Mouse (Mus musculus) granulocyte monocyte progenitor cell, adult 5-6 weeks (primary cell): ENCODE data around the gene Hmgcr. TPM values are rescaled to one million over a fixed set of nuclear protein-coding genes. Genes with fewer than 3 reads are reported as not detected.
"Not testable (repeated sequence)": the region's sequence is repeated elsewhere in the genome, so short reads cannot be mapped to it uniquely, and the experiment has no call there.

Source experiments
- ATAC-seq: replicated peaks from 2 replicates; pipeline ENCODE4 v1.8.0; 2016; ENCODE audit warnings: mild to moderate bottlenecking, moderate TSS enrichment, inconsistent platforms; ENCODE audit not compliant: poor library complexity, severe bottlenecking
- total RNA-seq, 2 experiments: library from RNA; stranded (forward) in 1 of 2; stranded (reverse) in 1 of 2; fragments of 200-712, 200-1000 nt in 1 of 2; fragments of >200 nt in 1 of 2; fragmentation: Nextera tagmentation in 1 of 2; gene quantifications; 2 replicates each; pipeline ENCODE4 v1.2.3; 2014 to 2017

The Hmgcr gene
- total RNA-seq, 2 experiments from 2014 or later = 36.8 to 50.1 TPM

DNA sequence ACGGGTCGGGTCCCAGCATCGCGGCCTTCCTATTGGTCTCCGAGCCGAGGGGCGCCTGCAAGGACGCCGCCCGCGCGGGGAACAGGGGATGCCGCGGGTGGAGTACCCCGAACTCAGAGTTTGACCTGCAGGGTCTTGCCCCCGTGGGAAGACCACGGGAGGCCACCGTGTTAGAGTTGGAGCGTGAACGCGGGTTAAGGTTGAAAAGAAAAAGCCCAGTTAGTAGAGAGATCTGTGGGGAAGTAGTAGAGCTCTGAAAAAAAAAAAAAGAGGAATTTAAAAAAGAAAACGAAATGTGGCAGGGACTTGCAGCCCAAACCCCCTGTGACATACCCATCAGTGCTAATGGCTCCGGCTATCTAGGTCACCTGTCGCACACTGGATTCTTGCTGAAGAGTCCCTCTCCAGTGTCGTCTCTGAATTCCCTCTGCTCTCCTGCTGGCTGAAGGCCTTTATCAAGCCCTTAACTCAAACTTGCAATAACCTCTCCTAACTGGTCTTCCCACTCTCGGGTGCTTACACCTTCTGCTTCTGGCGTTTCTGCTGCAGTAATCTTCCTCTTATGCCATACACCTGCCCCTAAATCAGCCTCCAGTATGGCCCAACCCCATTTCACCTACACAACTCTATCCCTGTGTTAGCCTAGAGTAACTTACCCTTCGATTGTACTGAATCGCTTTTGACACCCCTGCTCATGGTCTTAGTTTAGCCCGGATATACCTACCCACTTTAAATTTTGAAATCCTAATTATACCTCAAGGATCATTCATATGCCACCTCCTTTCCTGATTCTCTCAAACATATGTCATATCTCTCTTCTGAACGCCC, 556 bp upstream of the Hmgcr start:
- peak; percentile 28 for ATAC-seq

DNA sequence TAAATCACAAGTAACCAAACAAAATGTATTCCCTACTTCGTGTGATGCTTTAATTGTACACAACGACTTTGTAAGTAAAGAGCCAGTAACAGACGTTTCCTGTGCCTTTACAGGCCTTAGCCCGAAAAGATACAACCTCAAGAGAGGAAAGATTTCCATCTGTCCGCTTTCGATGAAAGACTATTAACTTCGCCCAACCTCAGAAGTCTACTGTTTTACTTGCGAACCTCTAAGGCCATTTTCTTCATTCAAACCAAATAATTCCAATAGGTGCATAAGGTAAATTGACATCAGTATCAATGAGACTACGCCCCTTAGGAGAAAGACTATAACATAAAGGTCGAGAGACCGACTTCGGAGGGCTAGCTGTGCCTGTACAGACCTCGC, 724 bp downstream of the Hmgcr start:
- no peak for ATAC-seq

DNA sequence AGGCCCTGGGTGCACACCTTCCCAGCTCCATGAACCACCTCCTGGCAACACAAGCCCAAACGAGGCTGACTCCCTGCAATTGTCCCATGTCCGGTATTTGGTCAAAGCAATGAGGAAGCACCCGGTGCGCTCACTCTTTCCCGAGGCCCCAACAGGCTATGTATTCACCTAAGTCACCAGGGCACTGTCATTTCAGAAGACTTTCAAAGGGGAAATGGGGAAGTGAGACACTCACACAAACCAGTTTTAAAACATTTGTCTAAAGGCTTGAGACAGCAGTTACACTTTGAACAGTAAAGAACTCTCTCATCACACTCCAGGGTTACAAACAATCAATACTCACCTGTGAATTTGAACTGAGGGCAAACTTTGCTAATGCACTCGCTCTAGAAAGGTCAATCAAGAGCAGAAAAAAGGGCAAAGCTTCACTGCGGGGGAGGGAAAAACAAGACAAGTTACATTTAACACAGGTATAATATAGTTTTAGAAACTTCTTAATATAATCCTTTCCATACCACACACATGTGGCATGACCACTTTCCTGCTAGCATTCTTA, 6.2 kb downstream of the Hmgcr start:
- ATAC-seq = peak; percentile 85

GRCm38 (mm10) chr13:96663120-96663519, 7.6 kb downstream of the Hmgcr start:
- not testable (repeated sequence) for ATAC-seq

GRCm38 (mm10) chr13:96660095-96660860, 10.5 kb downstream of the Hmgcr start:
- ATAC-seq = no peak

- ATAC-seq = no peak
Observed at GRCm38 (mm10) chr13:96658936-96659335, 11.8 kb downstream of the Hmgcr start.

DNA sequence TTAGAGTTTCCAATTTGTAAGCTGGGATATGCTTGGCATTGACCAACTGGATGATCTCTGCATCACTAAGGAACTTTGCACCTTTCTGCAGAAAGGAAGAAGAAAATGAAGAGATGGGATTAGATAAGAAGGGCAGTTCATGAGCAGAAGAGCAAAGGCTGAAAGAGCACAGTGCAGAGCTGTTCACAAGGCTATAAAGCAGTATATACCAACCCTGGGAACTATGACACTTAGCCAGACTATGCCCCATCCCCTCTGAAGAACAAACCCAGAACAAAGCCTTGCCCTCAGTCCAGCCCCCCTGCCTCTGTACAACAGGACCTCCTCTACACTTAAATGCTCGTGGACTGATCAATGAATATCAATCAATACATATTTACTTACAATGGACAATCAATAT, 14.1 kb downstream of the Hmgcr start:
- no peak for ATAC-seq

- no peak for ATAC-seq
Observed at GRCm38 (mm10) chr13:96653041-96653440, 17.7 kb downstream of the Hmgcr start.

GRCm38 (mm10) chr13:96645822-96646221, 24.9 kb downstream of the Hmgcr start:
- ATAC-seq = no peak

DNA sequence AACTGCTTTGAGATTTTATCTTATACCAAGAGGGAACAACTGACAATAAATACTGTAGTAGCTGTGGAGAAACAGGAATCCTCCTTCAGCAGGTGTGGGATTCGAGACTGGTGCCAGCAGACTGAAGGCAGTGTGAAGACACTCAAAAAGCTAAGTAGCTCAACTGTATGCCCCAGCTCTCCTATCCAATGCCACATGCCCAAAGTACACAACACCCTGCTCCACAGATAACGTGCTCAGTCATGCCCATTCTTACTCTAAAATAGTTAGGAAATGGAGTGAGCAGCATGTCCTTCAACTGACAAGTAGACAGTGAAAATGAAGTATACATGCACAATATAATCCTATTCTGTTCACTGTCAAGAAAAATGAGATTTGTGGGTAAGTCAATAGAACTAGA, 26.6 kb downstream of the Hmgcr start:
- no peak for ATAC-seq

DNA sequence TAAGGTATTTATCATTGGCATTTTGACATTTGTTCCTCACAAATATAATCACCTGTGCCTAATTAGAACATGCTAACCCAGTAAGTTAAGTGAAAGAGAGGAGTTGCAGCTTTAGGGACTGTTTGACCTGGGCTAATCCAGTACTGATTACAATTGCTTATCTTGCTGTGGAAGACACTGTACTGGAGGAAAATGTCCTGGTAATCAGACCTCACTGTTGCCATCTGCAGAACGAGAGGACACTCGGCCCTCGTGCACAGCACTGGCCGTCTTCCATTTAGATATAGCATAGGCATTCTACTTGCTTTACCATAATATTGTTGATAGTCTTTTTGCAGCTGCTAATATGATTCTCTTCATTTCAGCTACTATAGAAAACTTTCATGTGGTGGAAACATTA, 40.3 kb downstream of the Hmgcr start:
- no peak for ATAC-seq

DNA sequence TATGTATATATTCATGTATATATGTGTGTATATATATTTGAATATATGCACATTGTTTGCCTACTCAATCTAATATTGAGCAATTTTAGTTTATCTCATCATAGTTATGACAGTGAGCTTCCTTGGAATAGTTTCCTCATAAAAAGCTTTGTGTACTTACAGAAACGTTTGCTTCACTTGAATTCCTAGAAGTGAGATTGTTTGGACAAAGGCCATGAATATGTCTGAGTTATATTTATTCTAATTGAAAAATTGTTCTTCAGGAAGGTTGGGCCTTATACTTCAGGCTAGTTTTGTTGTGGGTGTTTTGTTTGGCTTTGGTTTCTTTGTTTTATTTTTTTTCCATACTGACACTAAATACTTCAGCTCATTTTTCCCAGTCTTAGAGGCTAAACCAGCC, 49.8 kb downstream of the Hmgcr start:
- ATAC-seq = no peak

DNA sequence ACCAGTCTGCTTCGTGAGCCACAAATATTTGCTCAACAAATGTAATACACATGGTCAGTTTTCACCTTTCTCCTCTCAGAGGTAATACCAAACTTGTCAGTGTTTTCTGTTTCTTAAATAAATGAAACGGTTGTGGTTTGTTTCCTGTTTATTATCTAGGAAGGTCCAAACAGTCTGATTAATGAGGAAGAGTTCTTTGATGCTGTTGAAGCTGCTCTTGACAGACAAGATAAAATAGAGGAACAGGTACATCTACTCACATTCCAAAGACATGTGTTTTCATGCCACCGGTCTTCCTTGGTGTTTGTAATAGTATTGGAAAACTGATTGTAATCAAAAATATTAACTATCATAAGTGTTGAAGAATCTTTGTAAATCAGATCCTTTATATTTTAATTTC, 56.1 kb downstream of the Hmgcr start:
- no peak for ATAC-seq

GRCm38 (mm10) chr13:96604242-96604641, 66.5 kb downstream of the Hmgcr start:
- no peak for ATAC-seq

DNA sequence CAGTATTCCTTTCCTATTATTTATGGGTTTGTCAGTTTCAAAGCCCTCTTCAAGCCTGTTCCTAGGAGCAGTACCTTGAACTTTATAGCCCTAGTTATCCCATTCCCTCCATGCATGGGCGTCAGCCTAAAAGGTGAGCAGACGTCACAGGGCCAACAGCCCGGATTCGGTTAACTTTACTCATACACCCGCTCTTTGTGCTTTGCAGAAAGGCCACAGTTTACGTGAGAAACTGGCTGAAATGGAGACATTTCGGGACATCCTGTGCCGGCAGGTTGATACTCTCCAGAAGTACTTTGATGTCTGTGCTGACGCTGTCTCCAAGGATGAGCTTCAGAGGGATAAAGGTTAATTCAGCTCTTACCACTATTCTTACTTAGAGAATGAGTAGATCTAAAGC, 71.6 kb downstream of the Hmgcr start:
- ATAC-seq = no peak

Other genes starting within 250 kb of the Hmgcr start
- not detected in 2 replicates for gene Ankdd1b, start 199.7 kb downstream of the Hmgcr start, total RNA-seq (2014; fragmentation: Nextera tagmentation)
- gene Ankdd1b, start 199.7 kb downstream of the Hmgcr start, total RNA-seq (2017) = 0.04 TPM in 1 of 2 replicates, not detected in the other
- not detected in 2 replicates for gene Gm17622, start 180.2 kb downstream of the Hmgcr start, total RNA-seq (2014; fragmentation: Nextera tagmentation)
- gene Gm17622, start 180.2 kb downstream of the Hmgcr start, total RNA-seq (2017) = not detected in 2 replicates
- gene Polk, start 128.4 kb downstream of the Hmgcr start, total RNA-seq (2014; fragmentation: Nextera tagmentation) = 11.5 and 15.2 TPM in 2 replicates
- gene Polk, start 128.4 kb downstream of the Hmgcr start, total RNA-seq (2017) = 9.9 and 13.3 TPM in 2 replicates
- 30.6 and 31.5 TPM in 2 replicates for gene Col4a3bp, start 128.3 kb downstream of the Hmgcr start, total RNA-seq (2014; fragmentation: Nextera tagmentation)
- 37.2 and 54.6 TPM in 2 replicates for gene Col4a3bp, start 128.3 kb downstream of the Hmgcr start, total RNA-seq (2017)
- not detected in 2 replicates for gene Ankrd31, start 77.3 kb upstream of the Hmgcr start, total RNA-seq (2014; fragmentation: Nextera tagmentation)
- gene Ankrd31, start 77.3 kb upstream of the Hmgcr start, total RNA-seq (2017) = not detected in 2 replicates